Mouse (Mus musculus): ENCODE data around the gene Mob3a.

- TF ChIP-seq POLR2A (IDR thresholded peaks at IDR 0.05; ENCODE audit: low read depth, low read length) (no peak), CTCF (conservative IDR thresholded peaks at IDR 0.05 in 1 of 2, IDR thresholded peaks at IDR 0.05 in 1 of 2; ENCODE audit: low read depth in 2 of 2, low read length in 2 of 2) (no peak), ELF1 (IDR thresholded peaks at IDR 0.05; ENCODE audit: low read depth, low read length) (no peak), EP300 (IDR thresholded peaks at IDR 0.05; ENCODE audit: low read length) (no peak), CHD2 (IDR thresholded peaks at IDR 0.05; ENCODE audit: low read length) (no peak), MYC (IDR thresholded peaks at IDR 0.05; ENCODE audit: low read depth, low read length) (no peak), MAX (IDR thresholded peaks at IDR 0.05; ENCODE audit: low read length) (no peak), HCFC1 (IDR thresholded peaks at IDR 0.05; ENCODE audit: low read depth, low read length) (no peak), POLR2AphosphoS2 (IDR thresholded peaks at IDR 0.05; ENCODE audit: low read depth, low read length) (no peak; the same call in 1 of the 2 replicates)
Observed at GRCm38 (mm10) chr10:80680260-80680696, 21.5 kb downstream of the Mob3a start.
